Mouse (Mus musculus) ovary, adult 2 months (tissue): ENCODE data around the gene Apba2. TPM values are rescaled to one million over a fixed set of nuclear protein-coding genes. Genes with fewer than 3 reads are reported as not detected.

Experiments
- polyA plus RNA-seq: library from polyadenylated mRNA; depleted of rRNA; stranded (reverse); fragments of >200 nt; gene quantifications from 2 replicates; pipeline ENCODE4 v1.2.3, GENCODE M21; 2012; rRNA removed

Gene Apba2
- polyA plus RNA-seq, result 5.6 and 7.2 TPM in 2 replicates

DNA sequence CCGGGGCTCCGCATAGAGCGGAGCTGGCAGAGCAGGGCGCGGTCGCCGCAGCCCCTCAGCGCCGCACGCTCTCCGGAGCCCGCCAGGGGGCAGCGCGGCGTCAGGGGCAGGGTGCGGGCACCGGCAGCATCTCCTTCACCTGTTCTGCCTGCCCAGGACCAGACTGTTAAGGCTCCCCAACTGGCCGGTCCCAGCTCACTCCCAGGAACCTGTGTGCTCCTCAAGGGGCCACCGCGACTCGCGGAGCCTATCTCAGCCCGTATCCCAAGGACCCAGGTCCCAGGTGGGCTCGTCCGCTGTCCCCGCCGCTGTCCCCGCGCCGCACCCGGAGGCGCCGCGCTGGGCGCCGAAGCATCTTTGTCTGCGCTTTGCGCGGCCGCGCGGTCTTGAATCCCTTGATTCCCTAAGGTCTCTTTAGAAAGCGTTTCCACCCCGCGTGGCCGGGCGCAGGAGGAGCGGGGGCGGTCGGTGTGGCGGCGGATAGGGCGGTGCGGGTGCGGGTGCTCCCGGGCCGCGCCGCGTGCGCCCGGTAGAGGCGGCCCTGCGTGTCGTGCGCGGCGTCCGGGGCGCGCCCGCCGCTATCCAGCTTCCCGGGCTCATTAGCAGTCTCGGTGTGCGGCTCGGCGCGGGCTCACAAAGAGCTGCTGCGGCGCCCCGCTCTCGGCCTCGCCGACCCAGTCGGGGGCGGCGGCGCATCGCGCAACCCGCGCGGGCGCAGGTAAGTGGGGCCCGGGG lies at the start of gene Apba2:
Apba2 (plus strand) TSS at position 171 of the 735 bp plus-strand sequence.

Other genes starting within 250 kb of the Apba2 start
- 5.8 and 6.3 TPM in 2 replicates for gene Mtmr10, start 214.1 kb upstream of the Apba2 start, polyA plus RNA-seq
- gene Fan1, start 127.6 kb upstream of the Apba2 start, polyA plus RNA-seq, result 3.6 and 4.4 TPM in 2 replicates
- gene Mphosph10, start 109.4 kb upstream of the Apba2 start, polyA plus RNA-seq, result 0.30 and 0.44 TPM in 2 replicates
- 13.7 and 17.5 TPM in 2 replicates for gene Mcee, start 109.1 kb upstream of the Apba2 start, polyA plus RNA-seq